Mouse (Mus musculus) heart, adult 2 months (tissue): ENCODE measurements at regions not wholly inside any gene's neighbourhood (a gene's known extent, or its start where the extent isn't known, plus 50 kb on each side); places are given as distances from the start of the nearest gene placed in this dataset.

ENCODE experiments used
- DNase-seq, 2 experiments: peaks; one replicate each; pipeline ENCODE4 v3.0.0; 2021
- H3K27ac ChIP-seq: fragments of 200-600 bp; 2 replicates; pipeline ENCODE4 v1.8.1; 2022
- H3K27me3 ChIP-seq: fragments of 200-500 bp; 2 replicates; pipeline ENCODE4 v1.6.1; 2012; ENCODE audit warnings: mild to moderate bottlenecking, low read length, inconsistent platforms, mixed read lengths; ENCODE audit not compliant: control insufficient read depth, insufficient read depth
- H3K36me3 ChIP-seq: fragments of 200-500 bp; 2 replicates; pipeline ENCODE4 v1.6.1; 2012; ENCODE audit warnings: low read length, inconsistent platforms; ENCODE audit not compliant: control insufficient read depth, insufficient read depth
- H3K4me1 ChIP-seq: fragments of 200-500 bp; 2 replicates; pipeline ENCODE4 v1.6.1; 2011; ENCODE audit warnings: low read length; ENCODE audit not compliant: control insufficient read depth, insufficient read depth
- H3K4me3 ChIP-seq: fragments of 200-600 bp; 2 replicates; pipeline ENCODE4 v1.8.1; 2022
- H3K79me2 ChIP-seq: fragments of 200-500 bp; replicated peaks from 2 replicates; pipeline ENCODE4 v1.6.1; 2012; ENCODE audit warnings: mild to moderate bottlenecking, inconsistent platforms, low read length, moderate library complexity, mixed read lengths; ENCODE audit not compliant: control insufficient read depth, insufficient read depth
- H3K9ac ChIP-seq: fragments of 200-500 bp; 2 replicates; pipeline ENCODE4 v1.6.1; 2012; ENCODE audit warnings: low read depth, mild to moderate bottlenecking, control low read depth, inconsistent platforms, low read length, mixed read lengths
- CTCF ChIP-seq: fragments of 200-600 bp; IDR thresholded peaks from 2 replicates; pipeline ENCODE4 v1.8.1; 2022; ENCODE audit warnings: antibody characterized with exemption, mild to moderate bottlenecking, moderate library complexity
- EP300 ChIP-seq: fragments of 200-500 bp; IDR thresholded peaks from 2 replicates; pipeline ENCODE4 v1.6.1; 2011; ENCODE audit warnings: low read depth, low read length, control low read depth; ENCODE audit not compliant: insufficient read depth
- POLR2A ChIP-seq: fragments of 200-500 bp; IDR thresholded peaks from 2 replicates; pipeline ENCODE4 v1.6.1; 2011; ENCODE audit warnings: mild to moderate bottlenecking, low read depth, low read length, control low read depth; ENCODE audit not compliant: insufficient read depth
- WGBS: fragments of 180-500 bp; shearing (Covaris S2); methylation state at CpG from one replicate; pipeline ENCODE4 v1.1.7; 2018; 5-methylcytosine and 5-hydroxymethylcytosine counted together
- intact Hi-C: fragments of 180-260 bp; cut with DNase I; formaldehyde crosslinking; loops from one replicate; pipeline ENCODE4 v1.15.1; 2025

DNA sequence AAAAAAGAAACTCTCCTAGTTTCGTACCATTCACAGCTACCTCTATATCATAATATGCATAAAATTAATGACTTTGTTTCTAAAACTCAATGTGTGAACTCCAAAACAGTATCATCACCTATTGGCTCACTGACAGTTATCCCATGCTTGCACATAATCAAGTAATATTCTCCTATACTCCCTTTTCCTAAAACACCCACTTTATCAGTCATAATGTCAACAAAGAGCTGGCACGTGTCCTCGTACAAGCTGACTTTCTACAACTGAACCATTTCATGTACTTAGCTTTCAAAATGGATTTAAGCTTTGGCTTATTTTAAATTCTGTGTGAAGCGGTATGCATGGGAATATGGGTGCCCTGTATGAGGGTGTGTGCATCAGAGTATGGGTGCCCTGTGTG, 58.0 kb upstream of the Golim4 start:
- no peak overlapping the region for H3K9ac ChIP-seq
- WGBS = 63% methylated on average over 4 of the region's 4 CpGs
- H3K36me3 ChIP-seq = no peaks in the 10 kb centered on the region
- intact Hi-C loops = no loop called here
- no peak overlapping the region for H3K4me3 ChIP-seq
- no peaks in the 10 kb centered on the region for H3K4me1 ChIP-seq
- no peaks in the 10 kb centered on the region for H3K27me3 ChIP-seq
- no peaks in the 10 kb centered on the region for H3K79me2 ChIP-seq
- no peak for TF ChIP-seq POLR2A
- no peak for TF ChIP-seq EP300
- no peak for TF ChIP-seq CTCF
- no peak overlapping the region for H3K27ac ChIP-seq
- no peak for DNase-seq

DNA sequence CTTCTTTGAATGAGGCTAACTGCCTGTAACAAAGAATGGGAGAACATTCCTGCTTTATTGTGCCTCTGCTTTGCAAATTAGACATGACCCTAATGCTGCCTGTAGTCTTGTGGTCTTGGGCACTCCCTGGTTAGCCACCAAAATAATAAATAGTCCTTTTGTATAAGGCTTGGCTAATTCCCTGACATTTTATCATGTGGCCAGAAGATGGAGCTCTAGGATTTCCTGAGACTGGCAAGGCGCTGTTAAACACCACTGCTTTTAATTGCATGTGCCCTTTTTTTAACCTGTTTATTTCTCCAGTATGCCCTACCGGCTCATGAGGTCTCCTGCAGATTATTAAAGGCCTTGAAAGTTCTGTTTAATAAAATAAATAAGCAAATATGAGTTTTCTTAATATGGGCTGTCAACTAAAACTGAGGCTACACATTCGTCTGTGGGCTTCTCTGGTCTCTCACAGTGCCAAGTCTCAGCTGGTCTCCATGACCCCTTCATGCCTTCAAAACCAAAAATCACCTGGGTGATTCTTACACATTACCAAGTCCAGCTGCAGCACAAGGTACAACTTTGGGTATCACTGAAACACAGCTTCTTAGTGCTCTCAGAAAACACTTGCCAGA, 51.9 kb upstream of the Golim4 start:
- Histone ChIP-seq H3K27ac (no peak overlapping the region), H3K9ac (no peak overlapping the region), H3K27me3 (no peaks in the 10 kb centered on the region), H3K4me1 (no peaks in the 10 kb centered on the region), H3K4me3 (no peak overlapping the region), H3K79me2 (no peaks in the 10 kb centered on the region), H3K36me3 (no peaks in the 10 kb centered on the region)
- WGBS = 27% methylated on average over 3 of the region's 3 CpGs
- DNase-seq = no peak
- peak; percentile 72 for TF ChIP-seq CTCF
- TF ChIP-seq EP300 = no peak
- intact Hi-C loops = no loop called here
